Mouse (Mus musculus) forebrain, embryonic 14.5 days (tissue): ENCODE results near the gene Lonrf2. TPM values are rescaled to one million over a fixed set of nuclear protein-coding genes. Genes with fewer than 3 reads are reported as not detected.

Experiments
- ATAC-seq: fragments of 200-750 bp; cut with Nextera tagmentation; 2 replicates; pipeline ENCODE4 v1.8.0; 2017; ENCODE audit warnings: mild to moderate bottlenecking, moderate library complexity
- DNase-seq: peaks from one replicate; pipeline ENCODE4 v3.0.0-alpha.2; 2015; ENCODE audit warnings: low spot score
- H3K27ac ChIP-seq: fragments of 300-500 bp; sonication (generic); 2 replicates; pipeline ENCODE4 v1.5.1; 2014; ENCODE audit warnings: low read depth, mild to moderate bottlenecking, control low read depth, low read length, moderate library complexity
- H3K27me3 ChIP-seq: fragments of 300-500 bp; sonication (generic); replicated peaks from 2 replicates; pipeline ENCODE4 v1.6.1; 2014; ENCODE audit warnings: low read length, control low read depth, mixed read lengths; ENCODE audit not compliant: control insufficient read depth, insufficient read depth
- H3K36me3 ChIP-seq: fragments of 300-500 bp; sonication (generic); 2 replicates; pipeline ENCODE4 v1.6.1; 2014; ENCODE audit warnings: low read length, control low read depth; ENCODE audit not compliant: control insufficient read depth, insufficient read depth
- H3K4me1 ChIP-seq: fragments of 300-500 bp; sonication (generic); 2 replicates; pipeline ENCODE4 v1.6.1; 2014; ENCODE audit warnings: antibody characterized with exemption, low read length, control low read depth; ENCODE audit not compliant: control insufficient read depth, insufficient read depth
- H3K4me2 ChIP-seq: fragments of 300-500 bp; sonication (generic); 2 replicates; pipeline ENCODE4 v1.6.1; 2014; ENCODE audit warnings: mild to moderate bottlenecking, control low read depth, low read length
- H3K4me3 ChIP-seq: fragments of 300-500 bp; sonication (generic); 2 replicates; pipeline ENCODE4 v1.5.1; 2014; ENCODE audit warnings: low read depth, low read length, control low read depth
- H3K9ac ChIP-seq: fragments of 300-500 bp; sonication (generic); 2 replicates; pipeline ENCODE4 v1.6.1; 2014; ENCODE audit warnings: mild to moderate bottlenecking, low read length, control low read depth, moderate library complexity
- H3K9me3 ChIP-seq: fragments of 300-500 bp; sonication (generic); replicated peaks from 2 replicates; pipeline ENCODE4 v1.6.1; 2016; ENCODE audit warnings: low read length, control low read depth, mixed read lengths; ENCODE audit not compliant: control insufficient read depth
- WGBS: fragments of 180-500 bp; shearing (Covaris S2); extraction: QIAGEN DNeasy Blood & Tissue Kit; methylation state at CpG from one replicate; pipeline ENCODE4 v1.1.7; 2014; 5-methylcytosine and 5-hydroxymethylcytosine counted together
- polyA plus RNA-seq: library from polyadenylated mRNA; unstranded; fragments of >200 nt; fragmentation: Nextera tagmentation; extraction: Ambion mirVana; gene quantifications from 2 replicates; pipeline ENCODE4 v1.2.1, GENCODE M21; 2014

Lonrf2 gene
- 10.5 and 11.1 TPM in 2 replicates for polyA plus RNA-seq

DNA sequence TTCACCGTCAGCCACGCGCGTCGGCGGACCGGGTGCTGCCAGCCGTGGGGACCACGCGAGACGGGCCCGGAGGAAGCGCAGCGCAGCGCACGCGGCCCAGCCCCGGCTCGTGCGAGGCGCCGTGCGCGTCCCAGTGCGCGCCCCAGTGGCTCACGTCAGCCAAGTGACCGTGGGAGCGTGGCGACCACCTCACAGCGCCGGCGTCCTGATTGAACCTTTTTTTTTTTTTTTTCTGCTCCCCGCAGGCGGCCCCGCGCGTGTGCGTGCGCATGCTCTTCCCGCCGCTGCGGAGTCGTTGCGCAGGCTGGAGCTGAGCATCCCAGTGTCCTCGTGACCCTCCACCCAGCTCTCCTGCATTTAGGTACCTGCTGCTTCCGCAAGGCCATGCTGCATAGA, at the start of gene Lonrf2:
Gene Lonrf2, minus strand, starts transcription at position 235 of the 396 bp plus-strand sequence.
- Histone ChIP-seq H3K27me3 (no peaks in the 10 kb centered on the region), H3K27ac (peak within 1 kb of the TSS; percentile 85), H3K36me3 (no peaks in the 10 kb centered on the region), H3K9ac (peak within 1 kb of the TSS; percentile 82), H3K4me1 (peaks cover 6% of the 10 kb centered on the region; the same call in 1 of the 2 replicates), H3K4me3 (peak within 1 kb of the TSS; percentile 71), H3K9me3 (no peaks in the 10 kb centered on the region), H3K4me2 (peak within 1 kb of the TSS; percentile 96)
- 1% methylated on average over 42 of the region's 47 CpGs for WGBS
- ATAC-seq: peak; percentile 88
- peak; percentile 80 for DNase-seq

DNA sequence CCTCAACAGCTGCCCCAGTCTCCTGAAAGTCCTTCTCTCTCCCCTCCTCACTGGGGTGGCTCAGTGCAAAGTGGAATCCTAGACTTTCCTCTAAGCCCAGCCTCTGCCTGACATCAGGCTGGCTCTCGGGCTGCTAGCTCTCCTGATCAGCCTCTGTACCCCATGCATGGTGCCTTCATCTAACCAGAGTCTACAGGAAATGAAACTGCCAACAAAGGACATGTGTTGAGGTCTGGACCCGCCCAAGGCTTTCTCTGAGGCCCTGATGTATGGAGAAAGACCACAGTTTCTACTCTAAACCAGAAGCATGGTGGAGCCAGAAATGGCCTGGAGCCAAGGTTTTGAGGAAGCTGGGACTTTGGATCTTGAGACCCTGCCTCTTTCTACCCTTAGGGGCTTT, 49.4 kb upstream of the Lonrf2 start:
- no peak for ATAC-seq

DNA sequence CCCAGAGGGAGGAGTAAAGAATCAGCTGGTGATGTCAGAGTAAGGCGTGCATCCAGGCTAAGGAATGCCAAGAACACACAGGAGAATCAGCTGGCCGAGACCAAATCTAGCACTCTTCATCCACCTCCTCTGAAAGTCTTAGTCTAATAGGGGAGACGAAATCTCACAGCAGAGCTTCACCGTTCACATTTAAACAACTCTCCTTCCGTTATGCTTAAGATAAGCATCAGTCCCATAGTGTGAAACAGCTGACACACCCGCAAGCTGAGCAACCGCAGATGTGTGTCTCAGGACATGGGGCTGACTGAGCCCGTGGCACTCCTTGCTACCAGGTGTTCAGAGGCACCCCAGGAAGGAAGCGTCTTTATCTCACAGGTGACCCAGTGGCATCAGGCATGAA, 47.3 kb upstream of the Lonrf2 start:
- no peak overlapping the region for H3K27ac ChIP-seq
- no peak overlapping the region for H3K4me3 ChIP-seq
- H3K4me2 ChIP-seq: no peak overlapping the region
- DNase-seq (no peak), ATAC-seq (no peak)
- 92% methylated on average over 9 of the region's 9 CpGs for WGBS
- peaks cover 10% of the 10 kb centered on the region; the same call in 1 of the 2 replicates for H3K36me3 ChIP-seq
- H3K9ac ChIP-seq: no peak overlapping the region
- H3K4me1 ChIP-seq: no peaks in the 10 kb centered on the region
- no peaks in the 10 kb centered on the region for H3K27me3 ChIP-seq
- no peaks in the 10 kb centered on the region for H3K9me3 ChIP-seq

More for the DNA sequence above, 49.4 kb upstream of the Lonrf2 start:
- 90% methylated on average over 2 of the region's 2 CpGs for WGBS
- H3K4me3 ChIP-seq: no peak overlapping the region
- H3K9me3 ChIP-seq: no peaks in the 10 kb centered on the region
- no peaks in the 10 kb centered on the region for H3K27me3 ChIP-seq
- no peak overlapping the region for H3K9ac ChIP-seq
- H3K4me2 ChIP-seq: no peak overlapping the region
- H3K36me3 ChIP-seq: peaks cover 17% of the 10 kb centered on the region; the same call in 1 of the 2 replicates
- no peak for DNase-seq
- no peaks in the 10 kb centered on the region for H3K4me1 ChIP-seq
- no peak overlapping the region for H3K27ac ChIP-seq

DNA sequence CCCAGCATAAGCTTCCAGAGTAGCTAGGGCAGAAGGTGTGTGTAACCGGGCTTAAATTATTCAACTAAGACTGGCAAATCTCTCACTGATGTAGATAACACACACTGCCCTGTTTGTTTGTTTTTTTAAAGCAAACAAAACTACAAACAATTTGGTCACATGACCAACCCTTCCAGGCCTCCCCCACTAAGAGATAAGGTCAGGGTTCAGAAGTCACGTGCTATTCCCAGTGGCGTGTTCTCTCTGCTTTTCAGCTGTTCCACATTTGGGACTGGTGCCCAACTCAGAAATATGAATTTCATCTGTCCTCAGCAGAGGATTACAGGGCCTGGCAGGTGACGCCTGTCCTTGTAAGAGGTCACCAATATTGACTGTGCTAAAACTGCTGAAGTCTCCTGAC, 46.2 kb upstream of the Lonrf2 start:
- Histone ChIP-seq H3K27ac (no peak overlapping the region), H3K4me1 (no peaks in the 10 kb centered on the region), H3K9me3 (no peaks in the 10 kb centered on the region), H3K27me3 (no peaks in the 10 kb centered on the region), H3K9ac (no peak overlapping the region), H3K36me3 (peaks cover 9% of the 10 kb centered on the region; the same call in 1 of the 2 replicates), H3K4me2 (no peak overlapping the region), H3K4me3 (no peak overlapping the region)
- ATAC-seq (no peak), DNase-seq (no peak)
- 92% methylated on average over 4 of the region's 4 CpGs for WGBS

DNA sequence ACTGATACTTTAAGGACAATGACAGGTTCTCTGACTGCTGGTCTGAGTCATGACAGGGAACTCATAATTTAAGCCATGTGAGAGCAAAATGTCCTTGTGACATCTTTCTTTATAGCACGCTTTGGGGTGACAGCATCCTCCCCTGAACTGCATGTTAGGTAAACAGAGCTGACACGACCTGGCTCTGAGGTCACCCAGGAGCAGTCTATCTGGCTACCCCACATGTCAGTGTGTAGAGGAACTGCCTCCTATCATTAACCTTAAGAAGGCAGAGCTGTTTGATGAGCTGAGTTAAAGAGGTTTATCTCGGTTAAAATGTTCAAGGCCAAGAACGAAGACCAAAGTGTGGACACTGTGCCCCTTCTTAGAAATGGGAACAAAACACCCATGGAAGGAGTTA, 44.9 kb upstream of the Lonrf2 start:
- H3K9ac ChIP-seq: no peak overlapping the region
- H3K27me3 ChIP-seq: no peaks in the 10 kb centered on the region
- no peak for DNase-seq
- H3K4me2 ChIP-seq: no peak overlapping the region
- no peak overlapping the region for H3K4me3 ChIP-seq
- H3K9me3 ChIP-seq: no peaks in the 10 kb centered on the region
- ATAC-seq: no peak
- no peak overlapping the region for H3K27ac ChIP-seq
- peaks cover 3% of the 10 kb centered on the region; the same call in 1 of the 2 replicates for H3K4me1 ChIP-seq
- H3K36me3 ChIP-seq: peaks cover 9% of the 10 kb centered on the region; the same call in 1 of the 2 replicates
- 92% methylated on average over 4 of the region's 4 CpGs for WGBS

DNA sequence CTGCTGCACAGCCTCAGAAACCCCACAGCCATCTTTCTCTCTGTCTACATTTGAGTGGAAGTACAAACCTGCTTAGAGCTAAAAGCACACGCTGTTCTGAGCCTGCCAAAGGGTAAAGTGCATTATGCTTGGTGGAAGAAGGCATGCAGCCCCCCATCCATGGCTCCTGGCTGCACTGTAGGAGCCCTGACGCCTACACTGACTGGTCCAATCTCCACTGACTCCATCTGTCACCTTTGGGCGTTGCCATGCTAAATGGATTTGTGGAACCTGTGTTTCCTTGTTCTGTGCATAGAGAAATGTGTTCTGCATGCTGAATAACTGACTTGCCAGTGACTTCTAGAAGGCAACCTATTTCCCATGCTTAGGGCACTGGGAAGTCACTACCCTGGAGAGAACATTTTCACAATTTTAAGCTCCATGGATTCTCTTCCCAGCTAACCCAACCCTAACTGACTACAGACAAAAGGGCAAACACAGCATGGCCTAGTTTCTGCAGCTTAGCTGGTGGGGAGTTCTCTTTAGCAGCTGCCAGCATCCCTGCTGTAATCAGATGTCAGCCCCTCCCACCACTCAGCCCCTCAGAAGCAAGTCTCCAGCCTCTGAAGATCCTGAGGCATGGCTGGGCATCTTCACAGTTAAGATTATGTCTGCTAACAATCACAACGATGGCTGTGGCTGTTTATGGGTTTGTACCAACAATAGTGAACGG, 40.3 kb upstream of the Lonrf2 start:
- 0 out of 2 replicates have a peak, but pooled peaks have one; percentile 48 for ATAC-seq
- H3K36me3 ChIP-seq: peaks cover 19% of the 10 kb centered on the region
- no peaks in the 10 kb centered on the region for H3K27me3 ChIP-seq

DNA sequence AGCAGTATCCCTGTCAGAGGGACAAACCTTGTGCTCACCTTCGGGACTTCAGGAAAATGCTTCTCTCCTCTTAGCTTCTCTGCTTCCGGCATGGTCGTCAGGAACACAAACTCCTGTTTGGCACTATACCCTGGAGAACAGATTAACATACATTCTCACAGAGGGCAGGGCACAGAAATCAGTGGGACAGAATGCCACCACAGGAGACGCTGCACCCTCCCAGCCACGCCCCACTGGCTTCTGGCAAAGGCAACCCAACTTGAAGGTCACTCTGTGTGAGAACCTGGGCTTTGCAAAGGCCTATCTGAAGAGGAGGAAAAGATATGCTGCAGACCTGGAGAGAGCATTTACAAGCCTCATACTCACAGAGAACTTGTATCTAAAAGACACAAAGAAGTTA, 37.4 kb upstream of the Lonrf2 start:
- H3K9ac ChIP-seq: no peak overlapping the region
- H3K36me3 ChIP-seq: peaks cover 36% of the 10 kb centered on the region
- H3K27ac ChIP-seq: no peak overlapping the region
- H3K9me3 ChIP-seq: no peaks in the 10 kb centered on the region
- no peaks in the 10 kb centered on the region for H3K27me3 ChIP-seq
- WGBS: 93% methylated on average over 5 of the region's 5 CpGs
- ATAC-seq (no peak), DNase-seq (no peak)
- H3K4me3 ChIP-seq: no peak overlapping the region
- H3K4me2 ChIP-seq: no peak overlapping the region
- peaks cover 3% of the 10 kb centered on the region; the same call in 1 of the 2 replicates for H3K4me1 ChIP-seq

More for the DNA sequence above, 40.3 kb upstream of the Lonrf2 start:
- peak; percentile 34 for DNase-seq
- Histone ChIP-seq H3K9ac (no peak overlapping the region), H3K4me3 (no peak overlapping the region), H3K9me3 (no peaks in the 10 kb centered on the region), H3K4me2 (no peak overlapping the region), H3K4me1 (peaks cover 3% of the 10 kb centered on the region; the same call in 1 of the 2 replicates), H3K27ac (peak overlapping the region; percentile 36; the same call in 1 of the 2 replicates)
- 46% methylated on average over 5 of the region's 5 CpGs for WGBS

DNA sequence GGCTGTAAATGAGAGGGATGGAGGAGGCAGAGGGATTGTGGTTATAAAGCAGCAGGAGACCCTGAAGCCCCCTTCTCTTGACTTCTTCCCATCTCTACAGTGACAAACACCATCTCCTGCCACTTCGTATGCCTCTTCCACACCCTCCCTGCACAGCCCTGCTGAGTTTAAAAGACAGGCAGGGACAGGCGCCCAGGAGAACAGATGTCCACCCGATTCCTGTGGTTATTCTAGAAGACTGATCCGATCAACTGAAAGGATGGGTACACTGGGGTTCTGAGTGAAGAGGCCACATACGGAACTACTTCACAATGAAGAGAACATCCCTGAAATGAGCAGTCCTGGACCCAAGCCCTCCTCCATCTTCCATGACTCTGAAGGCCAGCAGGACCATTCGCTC, 35.3 kb upstream of the Lonrf2 start:
- ATAC-seq (no peak), DNase-seq (no peak)
- Histone ChIP-seq H3K27me3 (no peaks in the 10 kb centered on the region), H3K4me1 (peaks cover 1% of the 10 kb centered on the region; the same call in 1 of the 2 replicates), H3K9me3 (no peaks in the 10 kb centered on the region), H3K4me2 (no peak overlapping the region), H3K4me3 (no peak overlapping the region), H3K36me3 (peaks cover 49% of the 10 kb centered on the region), H3K27ac (no peak overlapping the region), H3K9ac (no peak overlapping the region)
- 88% methylated on average over 6 of the region's 6 CpGs for WGBS
